Mouse (Mus musculus): ENCODE data around the gene Gm36245. TPM values are rescaled to one million over a fixed set of nuclear protein-coding genes. Genes with fewer than 3 reads are reported as not detected.

The Gm36245 gene
- not detected in 2 replicates for polyA plus RNA-seq (2012; rRNA removed; ENCODE audit: low replicate concordance)

GRCm38 (mm10) chr15:77598958-77599357 is at the start of gene Gm36245:
Gene Gm36245 (plus strand): TSS chr15:77599258.

DNA sequence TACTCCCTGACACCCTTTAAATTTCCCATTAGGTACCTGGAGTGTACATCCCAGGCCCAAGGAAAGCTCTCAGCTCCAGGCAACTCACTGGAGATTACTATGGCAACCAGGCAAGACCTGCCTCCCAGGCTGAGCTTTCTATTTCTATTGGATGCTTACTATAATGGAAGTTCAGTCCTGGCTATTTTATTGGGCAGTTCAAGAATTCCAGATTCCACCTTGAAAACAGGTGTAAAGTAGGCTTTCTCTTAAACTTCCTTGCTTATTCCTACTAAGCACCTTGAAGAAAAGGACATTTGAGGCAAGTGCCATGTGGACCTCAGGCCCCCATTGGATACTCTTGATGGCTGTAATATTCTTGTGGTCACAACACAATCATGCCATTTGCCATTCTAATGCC is 37.3 kb upstream of the Gm36245 start, which contains the start of gene 1700025B11Rik:
Gene 1700025B11Rik (minus strand): TSS at position 101 of the 400 bp plus-strand sequence.

DNA sequence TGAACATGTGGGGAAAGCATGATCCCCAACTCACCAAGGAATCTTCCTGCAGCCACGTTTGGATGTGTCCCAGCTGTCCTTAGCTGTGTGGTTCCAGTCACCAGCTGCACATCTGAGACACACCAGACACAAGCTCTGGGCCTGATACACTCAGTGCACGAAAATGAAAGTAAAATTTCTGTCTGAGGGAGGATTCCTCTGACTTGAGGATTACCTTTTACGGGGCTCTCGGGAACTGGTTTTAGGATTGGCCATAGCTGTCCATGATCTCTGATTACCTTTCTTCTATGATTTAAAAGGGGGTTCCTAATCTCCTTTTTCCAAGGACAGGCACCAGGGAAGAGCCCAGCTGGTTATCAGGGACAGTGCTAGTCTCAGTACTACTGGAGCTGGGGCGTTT is 3.1 kb upstream of the Gm36245 start, which contains the start of gene Apol10b:
Gene Apol10b (minus strand): TSS at position 165 of the 400 bp plus-strand sequence.

DNA sequence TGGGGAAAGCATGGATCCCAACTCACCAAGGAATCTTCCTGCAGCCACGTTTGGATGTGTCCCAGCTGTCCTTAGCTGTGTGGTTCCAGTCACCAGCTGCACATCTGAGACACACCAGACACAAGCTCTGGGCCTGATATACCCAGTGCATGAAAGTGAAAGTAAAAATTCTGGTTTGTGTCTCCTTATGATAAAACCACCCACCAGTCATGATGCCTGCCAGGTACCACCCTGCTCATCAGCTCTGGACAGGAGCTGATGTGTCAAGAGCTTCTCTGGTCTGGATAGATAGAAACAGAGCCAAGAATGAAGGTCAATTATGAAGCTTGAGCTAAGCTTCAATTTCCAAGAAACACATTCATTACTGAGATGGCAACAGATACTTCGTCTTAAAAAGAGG is 44.1 kb downstream of the Gm36245 start, which contains the start of gene Apol11b:
Gene Apol11b (minus strand): TSS at position 111 of the 400 bp plus-strand sequence.

Other genes with a start within 250 kb of the Gm36245 start
- gene Apol7a, start 200.1 kb upstream of the Gm36245 start, polyA plus RNA-seq (2012; rRNA removed; ENCODE audit: low replicate concordance) = 17.9 and 52.2 TPM in 2 replicates
- 4.3 and 85.0 TPM in 2 replicates for gene Apol9a, start 188.1 kb upstream of the Gm36245 start, polyA plus RNA-seq (2012; rRNA removed; ENCODE audit: low replicate concordance)
- gene Apol7b, start 151.8 kb upstream of the Gm36245 start, polyA plus RNA-seq (2012; rRNA removed; ENCODE audit: low replicate concordance) = 0.20 and 1.3 TPM in 2 replicates
- 7.2 and 24.6 TPM in 2 replicates for gene Apol10a, start 122.2 kb upstream of the Gm36245 start, polyA plus RNA-seq (2012; rRNA removed; ENCODE audit: low replicate concordance)
- 0.06 TPM in 1 of 2 replicates, not detected in the other for gene Apol11a, start 91.0 kb upstream of the Gm36245 start, polyA plus RNA-seq (2012; rRNA removed; ENCODE audit: low replicate concordance)
- gene Apol7c, start 65.9 kb upstream of the Gm36245 start, polyA plus RNA-seq (2012; rRNA removed; ENCODE audit: low replicate concordance) = 8.3 and 13.9 TPM in 2 replicates
- not detected in 2 replicates for gene 1700025B11Rik, start 37.4 kb upstream of the Gm36245 start, polyA plus RNA-seq (2012; rRNA removed; ENCODE audit: low replicate concordance)
- gene Apol10b, start 3.1 kb upstream of the Gm36245 start, polyA plus RNA-seq (2012; rRNA removed; ENCODE audit: low replicate concordance) = 0.06 and 0.13 TPM in 2 replicates
- not detected in 2 replicates for gene Apol11b, start 44.0 kb downstream of the Gm36245 start, polyA plus RNA-seq (2012; rRNA removed; ENCODE audit: low replicate concordance)
- gene Apol7e, start 99.6 kb downstream of the Gm36245 start, polyA plus RNA-seq (2012; rRNA removed; ENCODE audit: low replicate concordance) = 0.50 and 1.9 TPM in 2 replicates
- 3.4 and 50.9 TPM in 2 replicates for gene Apol9b, start 129.8 kb downstream of the Gm36245 start, polyA plus RNA-seq (2012; rRNA removed; ENCODE audit: low replicate concordance)
- gene Apol8, start 157.7 kb downstream of the Gm36245 start, polyA plus RNA-seq (2012; rRNA removed; ENCODE audit: low replicate concordance) = not detected in 2 replicates
- gene Myh9, start 242.9 kb downstream of the Gm36245 start, polyA plus RNA-seq (2012; rRNA removed; ENCODE audit: low replicate concordance) = 34.1 and 42.1 TPM in 2 replicates